Mouse (Mus musculus): ENCODE measurements around the gene Rhbdf1. TPM values are rescaled to one million over a fixed set of nuclear protein-coding genes. Genes with fewer than 3 reads are reported as not detected.

The Rhbdf1 gene
- total and polyA plus RNA-seq, 3 experiments: 24.7 to 37.6 (median 34.2) TPM

DNA sequence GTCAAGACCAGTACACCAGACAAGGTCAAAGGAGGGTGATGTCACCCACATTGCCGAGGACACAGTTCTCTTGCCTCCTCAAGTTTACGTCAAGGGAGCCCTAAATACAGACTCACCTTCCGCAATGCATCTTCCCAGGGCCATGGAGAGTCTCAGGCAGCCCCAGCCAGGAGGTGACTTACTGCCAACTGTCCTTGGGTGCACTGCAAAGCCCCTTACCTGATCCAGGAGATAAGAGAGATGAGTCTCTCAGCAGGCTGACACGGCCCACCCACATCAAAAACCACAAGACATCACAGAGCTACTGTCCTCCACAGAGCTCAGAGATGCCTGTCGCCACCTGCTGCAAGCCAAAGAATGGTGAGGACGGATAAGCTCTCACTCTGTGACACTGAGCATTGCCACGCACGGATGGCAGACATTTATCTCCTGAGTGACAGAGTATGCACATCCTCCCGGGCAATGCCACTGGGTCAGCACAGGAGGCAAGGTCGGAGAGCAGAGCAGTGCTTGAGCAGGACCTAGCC is 22.0 kb downstream of the Rhbdf1 start, which contains the start of gene Il9r (continued):
- TF ChIP-seq BHLHE40 (IDR thresholded peaks at IDR 0.05; ENCODE audit: low read depth, low read length) (no peak), PAX5 (IDR thresholded peaks at IDR 0.05; ENCODE audit: low read length) (no peak), KAT2A (IDR thresholded peaks at IDR 0.05; ENCODE audit: insufficient replicate concordance, low read length) (no peak), RCOR1 (conservative IDR thresholded peaks at IDR 0.05; ENCODE audit: low read depth, low read length) (no peak), ZC3H11A (IDR thresholded peaks at IDR 0.05; ENCODE audit: low read depth, low read length) (no peak), CHD2 (IDR thresholded peaks at IDR 0.05; ENCODE audit: low read length) (0 out of 2 replicates have a peak, but pooled peaks have one; percentile 12), USF1 (IDR thresholded peaks at IDR 0.05; ENCODE audit: low read depth, low read length) (no peak)

DNA sequence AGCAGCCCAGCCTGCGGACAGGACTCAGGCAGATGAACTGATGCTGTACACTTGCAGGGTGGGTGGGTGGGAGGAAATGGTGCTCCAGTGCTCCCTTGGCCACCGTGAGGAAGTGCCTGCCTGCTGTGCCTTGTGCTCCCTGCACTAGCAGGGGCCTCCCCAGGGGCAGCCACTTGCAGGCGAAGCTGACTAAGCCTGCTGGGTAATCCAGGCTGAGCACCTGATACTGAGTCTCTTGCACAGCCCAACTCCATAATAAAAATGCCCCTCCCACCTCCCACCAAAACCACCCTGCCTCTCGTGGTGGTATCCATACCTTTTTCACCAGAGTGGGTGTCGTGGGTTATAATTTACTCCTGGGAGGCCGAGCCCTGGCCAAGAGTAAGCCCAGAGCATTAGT is 22.9 kb downstream of the Rhbdf1 start:
- peak; percentile 91 for DNase-seq (ENCODE audit: extremely low read depth)
- Histone ChIP-seq H3K36me3 (replicated peaks in 1 of 2; ENCODE audit: control insufficient read depth in 1 of 2, insufficient read depth in 1 of 2, low read length in 1 of 2) (peaks cover 0 to 13% of the 10 kb centered on the region in 2 experiments), H3K9me3 (replicated peaks; ENCODE audit: low read length) (no peaks in the 10 kb centered on the region), H3K79me2 (replicated peaks; ENCODE audit: control insufficient read depth, extremely low read depth, insufficient read depth, poor library complexity, severe bottlenecking) (no peaks in the 10 kb centered on the region), H3K27ac (ENCODE audit: insufficient read depth, low read depth) (no peak overlapping the region), H3K4me3 (replicated peaks in 1 of 3; ENCODE audit: low read depth in 2 of 3, low read length in 2 of 3, poor library complexity in 1 of 3) (peak overlapping the region; percentile 40 to 61 (median 57)), H3K4me2 (ENCODE audit: insufficient read depth, low read depth, poor library complexity, severe bottlenecking) (0 out of 2 replicates have a peak overlapping the region, but pooled peaks have one; percentile 10), H3K4me1 (ENCODE audit: control insufficient read depth in 1 of 2, insufficient read depth in 2 of 2) (peaks cover 16 to 75% of the 10 kb centered on the region in 2 experiments), H3K9ac (ENCODE audit: insufficient read depth, low read depth) (no peak overlapping the region), H3K27me3 (replicated peaks) (no peaks in the 10 kb centered on the region)
- dilution Hi-C loops (cut with MboI; ENCODE audit: extremely low pct_ligation_motif_present, extremely low pct_unique_long_range_greater_than_20kb, low sequenced_read_pairs): no loop called here
- TF ChIP-seq TCF12 (IDR thresholded peaks at IDR 0.05; ENCODE audit: low read depth, low read length) (peak; percentile 54; the same call in 1 of the 2 replicates), SIN3A (IDR thresholded peaks at IDR 0.05; ENCODE audit: low read length) (peak; percentile 44; the same call in 1 of the 2 replicates), NELFE (IDR thresholded peaks at IDR 0.05; ENCODE audit: low read depth, low read length) (peak; percentile 34; the same call in 1 of the 2 replicates), ETS1 (conservative IDR thresholded peaks at IDR 0.05; ENCODE audit: low read depth, low read length) (peak; percentile 59), GABPA (IDR thresholded peaks at IDR 0.05; ENCODE audit: insufficient replicate concordance, low read depth, low read length) (no peak), RAD21 (IDR thresholded peaks at IDR 0.05; ENCODE audit: low read depth, low read length) (no peak), POLR2A (IDR thresholded peaks at IDR 0.05; ENCODE audit: low read depth, low read length) (peak; percentile 22; the same call in 1 of the 2 replicates), ELF1 (IDR thresholded peaks at IDR 0.05; ENCODE audit: low read depth, low read length) (no peak), BHLHE40 (IDR thresholded peaks at IDR 0.05; ENCODE audit: low read depth, low read length) (peak; percentile 48), MAX (IDR thresholded peaks at IDR 0.05; ENCODE audit: low read length) (peak; percentile 42; the same call in 1 of the 2 replicates), UBTF (IDR thresholded peaks at IDR 0.05; ENCODE audit: low read depth, low read length) (0 out of 2 replicates have a peak, but pooled peaks have one; percentile 25)
- in situ Hi-C loops (cut with MboI; ENCODE audit: low pct_ligation_motif_present, low pct_unique_long_range_greater_than_20kb, low sequenced_read_pairs): no loop called here

Data from CH12.LX (cell line).